Mouse (Mus musculus): ENCODE measurements around the gene Olfr648. TPM values are rescaled to one million over a fixed set of nuclear protein-coding genes. Genes with fewer than 3 reads are reported as not detected.

Olfr648 gene
- under 1 TPM; 0.11 to 0.18 TPM for total RNA-seq (2021)
- long read RNA-seq: 0 reads

- no peak for DNase-seq (ENCODE audit: low spot score in 2 of 2)
These were observed at the start of gene Olfr648 for GRCm38 (mm10) chr7:104183292-104183691. TSS of gene Olfr648 (minus strand) at chr7:104183392.

DNA sequence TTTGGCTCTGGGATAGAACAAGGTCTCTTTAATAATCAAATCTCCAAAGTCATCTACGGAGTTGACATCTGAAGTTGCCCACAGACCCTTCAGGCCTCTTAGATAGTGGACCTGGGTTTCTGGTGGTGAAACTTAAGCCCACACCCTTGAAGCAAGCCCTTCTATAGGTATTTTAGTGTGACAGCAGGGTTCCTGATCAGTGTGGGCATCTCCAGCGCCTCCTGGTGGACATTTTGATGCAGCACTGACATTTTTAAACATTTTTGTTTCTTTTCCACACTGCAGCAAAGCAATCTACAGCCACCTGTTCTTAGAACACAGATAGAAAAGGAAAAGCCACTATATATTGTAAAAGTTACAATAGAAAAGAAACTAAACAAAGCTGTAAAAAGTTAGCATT, 48.0 kb upstream of the Olfr648 start:
- DNase-seq (ENCODE audit: low spot score in 2 of 2): peak; percentile 12 to 23

GRCm38 (mm10) chr7:104218701-104219569, 35.7 kb upstream of the Olfr648 start, which contains the start of gene Trim6:
TSS of gene Trim6 (plus strand) at chr7:104218793.
- DNase-seq (ENCODE audit: low spot score in 2 of 2): peak; percentile 18 to 46

GRCm38 (mm10) chr7:104217881-104218280, 34.7 kb upstream of the Olfr648 start:
- no peak for DNase-seq (ENCODE audit: low spot score in 2 of 2)

DNA sequence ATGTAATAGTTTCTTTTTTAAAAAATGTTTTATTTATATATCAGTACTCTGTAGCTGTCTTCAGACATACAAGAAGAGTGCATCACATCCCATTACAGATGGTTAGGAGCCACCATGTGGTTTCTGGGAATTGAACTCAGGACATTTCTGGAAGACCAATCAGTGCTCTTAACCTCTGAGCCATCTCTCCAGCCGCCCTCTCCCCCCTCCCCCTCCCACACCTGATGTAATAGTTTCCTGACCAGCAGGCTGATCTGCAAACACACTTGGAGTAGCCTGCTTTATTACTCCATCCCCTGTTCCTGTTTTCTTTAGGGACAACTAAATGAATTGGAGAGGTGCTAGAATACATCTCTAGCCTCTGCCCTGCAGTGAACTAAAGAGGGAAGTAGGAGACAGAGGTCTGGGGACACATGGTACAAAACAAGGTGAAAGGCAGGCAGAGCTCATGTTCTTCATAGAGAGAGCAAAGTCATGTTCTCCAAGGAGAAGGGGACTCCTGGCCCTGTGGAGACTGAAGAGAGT, 32.9 kb upstream of the Olfr648 start:
- DNase-seq (ENCODE audit: low spot score in 2 of 2): no peak

- no peak for DNase-seq (ENCODE audit: low spot score in 2 of 2)
These were observed 23.0 kb upstream of the Olfr648 start for GRCm38 (mm10) chr7:104206197-104206596.

DNA sequence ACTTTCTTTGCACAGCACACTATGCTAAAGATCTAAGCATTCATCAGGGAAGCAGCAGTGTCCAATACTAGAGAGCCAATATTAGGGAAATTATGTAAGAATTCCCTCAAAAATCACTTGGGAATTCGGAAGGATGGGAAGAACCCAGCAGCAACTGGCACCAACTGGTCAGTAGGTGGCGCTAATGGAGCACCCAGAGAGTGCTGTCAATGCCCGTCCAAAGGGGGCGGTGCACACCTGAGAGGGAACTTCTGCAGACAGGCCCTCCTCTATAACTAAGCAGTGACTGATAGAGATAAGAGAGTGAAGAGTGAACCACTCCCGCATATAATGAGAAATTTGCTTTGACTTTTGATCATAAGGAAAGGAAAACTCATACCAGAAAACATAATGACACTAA, 16.6 kb upstream of the Olfr648 start:
- DNase-seq (ENCODE audit: low spot score in 2 of 2): peak; percentile 44 to 61

GRCm38 (mm10) chr7:104195885-104196284, 12.7 kb upstream of the Olfr648 start, which contains the start of gene Olfr649:
TSS of gene Olfr649 (minus strand) at chr7:104195985.
- no peak for DNase-seq (ENCODE audit: low spot score in 2 of 2)

GRCm38 (mm10) chr7:104191275-104191674, 8.1 kb upstream of the Olfr648 start:
- DNase-seq (ENCODE audit: low spot score in 2 of 2): no peak

DNA sequence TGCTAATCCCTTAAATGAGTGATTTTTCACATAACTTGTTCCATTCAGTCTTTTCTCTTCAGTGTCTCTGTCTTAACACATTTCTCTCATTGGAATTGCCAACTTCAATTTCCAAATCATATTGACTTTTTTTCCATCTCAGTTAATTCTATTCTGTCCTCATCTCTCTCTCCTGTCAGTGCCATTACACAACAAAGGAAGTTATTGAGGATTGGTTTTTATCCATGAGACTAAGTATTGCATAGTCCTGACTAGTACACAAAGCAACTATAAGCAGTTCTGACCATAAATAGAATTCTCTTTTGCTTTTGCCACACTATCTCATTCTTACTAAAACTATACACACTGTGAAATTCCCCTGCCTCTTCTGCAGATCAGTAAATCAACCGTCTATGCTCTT, 4.1 kb downstream of the Olfr648 start:
- no peak for DNase-seq (ENCODE audit: low spot score in 2 of 2)

DNA sequence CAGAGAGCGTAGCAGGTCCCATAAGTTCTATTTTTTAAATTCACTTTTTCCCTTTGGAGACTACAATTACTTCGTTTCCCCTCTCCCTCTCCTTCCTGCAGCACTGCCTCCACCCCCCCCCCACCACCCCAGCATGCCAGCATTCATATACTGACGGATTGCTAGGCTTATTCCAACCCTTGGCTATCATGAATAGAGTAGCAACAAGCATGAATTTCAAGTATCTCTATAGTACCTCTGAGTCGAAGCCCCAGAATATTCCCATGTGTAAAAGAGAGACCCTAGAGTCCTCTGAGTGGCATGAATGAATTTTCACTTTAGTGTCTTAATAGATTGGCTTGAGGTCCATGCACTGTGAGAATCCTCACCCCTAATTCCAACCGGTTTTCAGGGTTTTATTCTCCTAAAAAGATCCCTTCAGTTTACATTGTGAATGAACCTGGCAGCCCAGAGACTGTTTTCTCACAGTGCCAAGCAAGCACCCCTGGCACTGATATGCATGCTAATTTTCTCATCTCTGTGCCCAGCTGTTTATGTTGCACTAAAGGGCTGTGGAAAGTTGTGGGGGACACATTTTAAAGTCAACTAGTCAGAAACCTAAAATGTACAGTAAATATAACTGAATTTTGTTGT, 4.7 kb downstream of the Olfr648 start:
- no peak for DNase-seq (ENCODE audit: low spot score in 2 of 2)

DNA sequence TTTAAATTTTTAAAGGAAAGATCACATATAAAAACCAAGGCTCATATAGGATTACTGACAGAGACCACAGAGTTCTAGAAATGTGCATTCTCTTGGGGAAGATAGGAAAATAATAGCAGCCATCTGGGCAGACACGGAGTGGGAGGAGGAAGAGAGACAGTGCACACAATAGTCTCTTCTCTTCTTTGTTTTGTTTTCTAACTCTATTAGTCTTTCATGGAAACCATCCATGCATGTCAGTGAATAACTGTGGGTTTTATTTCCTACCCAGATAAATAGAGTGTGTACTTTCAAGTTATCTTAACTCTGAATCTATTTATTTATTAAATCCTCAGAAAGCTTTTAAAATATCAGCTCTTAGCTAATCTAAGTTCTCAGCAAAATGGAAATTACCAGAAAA, 8.1 kb downstream of the Olfr648 start:
- DNase-seq (ENCODE audit: low spot score in 2 of 2): no peak

GRCm38 (mm10) chr7:104169634-104170204, 13.5 kb downstream of the Olfr648 start:
- no peak for DNase-seq (ENCODE audit: low spot score in 2 of 2)

GRCm38 (mm10) chr7:104167105-104167504, 16.1 kb downstream of the Olfr648 start:
- no peak for DNase-seq (ENCODE audit: low spot score in 2 of 2)

GRCm38 (mm10) chr7:104150456-104150855, 32.7 kb downstream of the Olfr648 start, which contains the start of gene Ubqlnl:
TSS of gene Ubqlnl (minus strand) at chr7:104150556.
- no peak for DNase-seq (ENCODE audit: low spot score in 2 of 2)

DNA sequence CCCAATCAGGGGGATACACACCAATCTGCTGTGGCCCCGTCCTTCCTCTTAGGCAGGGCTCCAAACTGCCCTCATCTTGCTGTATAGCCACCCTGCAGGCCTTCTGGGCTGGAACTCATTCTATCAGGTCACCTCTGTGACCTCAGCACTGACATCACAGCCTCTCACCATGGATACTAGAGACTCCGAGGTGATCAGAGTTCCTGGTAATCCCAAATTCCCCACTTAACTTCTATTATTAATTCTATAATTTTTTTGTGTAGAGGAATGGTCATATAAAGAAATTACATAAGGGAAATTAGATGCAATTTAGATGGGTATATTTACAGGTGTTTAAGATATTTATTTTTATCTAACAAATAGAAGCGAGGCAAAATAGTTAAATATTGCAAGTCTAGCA, 40.0 kb downstream of the Olfr648 start, which contains the start of gene Ubqln3:
Ubqln3 (minus strand) TSS at position 101 of the 400 bp plus-strand sequence.
- no peak for DNase-seq (ENCODE audit: low spot score in 2 of 2)

DNA sequence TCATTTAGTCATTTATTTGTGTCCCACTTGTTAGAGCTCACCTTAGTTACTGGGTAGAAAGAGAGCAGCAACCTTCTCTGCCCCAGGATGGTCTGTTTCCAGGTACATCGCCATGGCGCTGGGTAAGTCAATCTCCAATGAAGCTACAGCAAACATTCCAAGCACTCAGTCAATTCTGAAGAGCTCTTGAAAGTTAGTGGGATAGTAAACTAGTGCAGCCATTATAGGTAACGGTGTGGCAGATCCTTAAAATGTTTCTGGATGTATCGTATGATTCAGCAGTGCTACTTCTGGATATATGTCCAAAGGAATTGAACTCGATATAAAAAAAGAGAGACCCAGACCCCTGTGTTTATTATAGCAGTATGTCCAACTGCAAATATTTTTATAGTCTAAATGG, 45.9 kb downstream of the Olfr648 start, which contains the start of gene Olfr643:
Olfr643 (minus strand) TSS at position 101 of the 400 bp plus-strand sequence.
- no peak for DNase-seq (ENCODE audit: low spot score in 2 of 2)

- no peak for DNase-seq (ENCODE audit: low spot score in 2 of 2)
These were observed 53.5 kb downstream of the Olfr648 start, which contains the start of gene Ubqln5 for GRCm38 (mm10) chr7:104129726-104130125. TSS of gene Ubqln5 (minus strand) at chr7:104129826.
